Mouse (Mus musculus) liver, postnatal 0 days (tissue): ENCODE data around the gene Tiam1.

Source experiments
- CTCF ChIP-seq: sonication (generic); IDR thresholded peaks from 2 replicates; pipeline ENCODE4 v1.5.1; 2016; ENCODE audit warnings: antibody characterized with exemption, low read depth
- EP300 ChIP-seq: IDR thresholded peaks from 2 replicates; pipeline ENCODE4 v1.6.1; 2016; ENCODE audit warnings: antibody characterized with exemption, low read depth, mild to moderate bottlenecking

GRCm38 (mm10) chr16:90046494-90047158 is 96.9 kb downstream of the Tiam1 start:
- TF ChIP-seq CTCF (no peak), EP300 (no peak)
